Mouse (Mus musculus) cerebellum, postnatal 4 days (tissue): ENCODE data around the gene Sac3d1.

Experiments used
- DNase-seq, 2 experiments: peaks; one replicate each; pipeline ENCODE4 v3.0.0; 2022; ENCODE audit warnings: low spot score in 2 of 2, mixed read lengths in 1 of 2

The Sac3d1 gene

DNA sequence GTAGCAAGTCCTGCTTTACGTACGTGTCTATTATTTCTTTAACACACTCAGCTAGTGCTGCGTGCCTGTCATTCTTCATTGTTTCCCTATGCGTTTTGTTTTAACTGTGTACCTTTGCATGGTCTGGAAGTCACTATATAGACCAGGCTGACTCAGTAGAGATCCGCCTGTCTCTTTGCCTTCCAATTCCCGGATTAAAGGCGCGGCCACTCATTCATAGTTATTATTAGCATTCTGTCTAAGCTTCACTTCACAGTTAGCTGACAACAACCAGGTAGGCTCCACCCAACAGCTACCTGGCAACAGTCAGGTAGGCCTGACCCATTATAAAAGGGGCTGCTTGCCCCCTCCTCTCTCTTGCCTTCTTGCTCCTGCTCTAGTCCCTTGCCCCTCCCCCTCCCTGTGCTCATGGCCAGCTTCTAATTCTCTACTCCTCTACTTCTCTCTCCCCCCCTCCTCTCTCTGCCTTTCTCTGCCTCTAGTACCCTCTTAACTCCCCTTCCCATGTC, 281 bp upstream of the Sac3d1 start:
- peak in 1 of 2 experiments; percentile 25 for DNase-seq

DNA sequence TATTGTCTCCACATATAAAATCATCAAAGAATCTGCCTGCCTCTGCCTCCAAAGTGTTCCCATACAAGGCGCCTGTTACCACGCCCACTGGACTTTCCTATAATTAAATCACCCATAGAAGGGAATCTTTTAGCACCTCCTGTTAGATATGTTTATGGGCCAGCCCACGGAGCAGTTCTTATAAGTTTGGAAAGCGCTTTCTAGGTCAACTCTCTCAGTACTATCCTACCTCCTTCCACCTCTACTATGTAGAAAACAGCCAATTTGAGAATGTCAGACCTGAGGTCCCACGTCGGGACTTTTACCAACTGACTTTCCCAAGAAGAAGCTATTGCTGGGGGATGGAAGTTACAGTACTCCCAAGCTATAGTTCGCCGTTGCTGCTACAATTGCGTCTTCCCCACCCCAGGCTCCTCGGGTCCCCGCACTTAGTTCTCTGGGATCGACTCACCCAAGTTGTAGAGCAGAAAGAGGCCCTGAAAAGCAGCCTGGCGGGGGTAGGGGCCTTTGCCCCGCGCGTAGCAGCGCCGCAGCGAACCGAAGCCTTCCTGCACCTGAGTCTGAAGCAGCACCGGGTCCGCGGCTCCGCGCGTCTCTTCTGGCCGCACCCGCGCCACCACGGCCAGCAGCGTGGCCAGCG, 984 bp downstream of the Sac3d1 start:
- DNase-seq = no peak

DNA sequence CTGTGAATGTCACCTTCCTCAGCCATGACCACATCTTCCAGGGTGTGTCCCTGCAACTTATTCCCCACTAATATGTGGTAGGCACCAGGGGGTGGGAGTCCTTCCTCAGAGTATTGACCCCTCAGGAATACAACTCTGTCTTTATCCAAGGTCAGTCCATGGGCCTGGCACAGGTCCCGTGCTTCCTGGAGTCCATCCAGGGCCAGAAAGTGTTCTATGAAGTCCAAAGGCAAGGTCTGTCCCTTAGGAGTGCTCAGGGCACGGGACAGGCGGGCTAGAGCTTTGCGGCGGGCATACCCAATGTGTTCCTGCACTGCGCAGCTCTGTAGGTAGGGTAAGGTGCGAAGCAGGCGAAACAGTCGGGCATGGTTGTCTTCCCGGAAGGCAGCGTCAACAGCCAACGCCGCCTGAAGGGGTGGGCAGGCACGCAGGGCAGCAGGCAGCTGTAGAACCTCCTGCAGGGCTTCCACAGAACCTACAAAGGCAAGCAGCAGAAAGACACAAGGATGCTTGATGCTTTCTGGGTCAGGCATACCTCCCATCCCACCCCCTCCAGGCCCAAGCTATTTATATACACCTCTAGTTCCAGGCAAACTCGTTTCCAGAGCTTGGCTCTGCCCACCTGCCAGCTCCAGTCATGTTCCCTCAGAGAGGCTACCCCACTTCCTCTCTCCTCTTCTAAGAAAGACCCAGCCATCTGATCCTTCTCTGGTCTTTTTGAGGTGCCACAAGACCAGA, 2.2 kb downstream of the Sac3d1 start:
- DNase-seq = no peak

DNA sequence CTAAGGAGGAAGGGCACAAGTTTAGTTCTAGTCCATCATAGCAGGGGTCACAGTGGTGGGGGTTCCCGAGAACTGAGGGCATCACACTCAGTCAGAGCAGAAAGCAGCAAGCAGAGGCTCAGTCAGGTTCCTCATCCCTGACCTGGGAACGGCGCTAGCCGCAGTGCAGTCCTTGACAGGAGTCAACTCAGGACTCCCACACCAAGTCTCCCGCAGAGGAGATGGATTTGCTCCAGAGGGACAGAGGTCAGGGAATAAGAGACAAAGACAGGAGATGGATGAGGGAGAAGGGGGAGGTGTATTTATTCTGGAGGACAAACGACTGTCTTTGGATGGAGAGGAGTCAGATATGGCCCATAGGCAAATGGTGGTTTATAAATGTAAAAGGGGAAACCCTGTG, 5.3 kb downstream of the Sac3d1 start:
- DNase-seq = no peak

DNA sequence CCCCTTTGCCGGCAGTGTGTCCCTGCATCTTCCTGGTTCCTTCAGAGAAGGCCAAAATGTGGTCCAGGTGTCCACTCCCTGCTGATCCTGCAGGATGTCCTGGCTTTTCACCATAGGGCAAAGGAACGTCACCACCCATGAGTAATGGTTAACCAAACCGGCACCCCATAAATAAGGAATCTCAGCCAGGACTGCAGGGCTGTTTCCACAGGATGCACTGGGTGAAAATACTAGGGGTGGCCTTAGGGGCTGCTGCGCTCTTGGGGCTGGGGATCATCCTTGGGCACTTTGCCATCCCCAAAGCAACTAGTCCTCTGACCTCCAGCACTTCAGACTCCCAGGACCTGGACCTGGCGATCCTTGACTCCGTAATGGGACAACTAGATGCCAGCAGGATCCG, 12.9 kb downstream of the Sac3d1 start, which contains the start of gene Naaladl1:
Gene Naaladl1, plus strand, starts transcription at position 197 of the 400 bp plus-strand sequence.
- no peak for DNase-seq

DNA sequence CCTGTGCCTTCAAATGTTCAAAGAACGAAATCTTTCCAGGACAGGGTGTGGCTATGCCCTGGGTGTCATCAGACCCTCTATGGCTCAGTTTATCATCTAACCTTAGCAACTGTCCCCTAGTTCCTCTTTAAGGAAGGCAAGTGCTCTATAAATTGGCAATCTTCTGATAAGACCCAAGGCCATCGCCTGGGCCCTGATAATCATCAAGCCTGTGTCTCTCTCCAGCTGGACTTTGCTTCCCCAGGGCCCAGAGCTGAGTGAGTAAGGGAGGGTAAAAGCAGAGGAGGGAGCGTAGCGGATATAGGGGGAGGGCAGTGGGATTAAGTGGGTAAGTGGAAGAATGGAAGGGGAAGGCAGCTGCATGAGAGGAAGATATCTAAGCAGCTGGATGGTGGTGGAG, 14.0 kb downstream of the Sac3d1 start:
- DNase-seq = no peak

DNA sequence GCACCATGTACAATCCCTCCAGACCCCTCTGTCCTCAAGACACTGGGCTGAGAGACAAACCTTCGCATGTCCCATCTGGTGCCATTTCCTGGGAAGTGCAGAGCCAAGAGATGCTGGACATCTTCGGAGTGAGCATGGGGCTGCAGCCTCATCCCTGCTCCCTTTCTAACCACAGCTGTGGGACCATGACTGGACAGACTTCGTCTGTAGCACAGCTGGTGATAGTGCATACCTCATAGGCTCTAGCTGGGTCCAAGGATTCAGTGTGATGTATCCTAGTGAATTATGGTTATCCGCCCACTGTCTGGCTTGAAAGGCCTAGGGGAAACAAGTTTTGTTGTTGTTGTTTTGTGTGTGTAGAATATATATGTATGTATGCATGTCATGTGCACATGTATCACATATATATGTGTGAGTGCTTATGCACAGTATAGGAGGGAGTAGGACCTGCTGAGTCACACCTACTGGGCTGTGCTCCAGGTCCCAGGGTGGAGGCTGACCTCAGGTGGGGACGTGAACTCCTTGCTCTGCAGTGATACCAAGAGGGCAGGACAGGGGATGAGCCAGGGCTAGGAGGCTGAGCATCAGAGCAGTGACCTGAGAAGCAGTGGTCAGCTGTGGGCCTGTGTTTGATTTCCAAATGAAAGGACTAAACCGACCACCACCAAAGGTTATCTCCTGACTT, 16.1 kb downstream of the Sac3d1 start:
- DNase-seq = no peak

DNA sequence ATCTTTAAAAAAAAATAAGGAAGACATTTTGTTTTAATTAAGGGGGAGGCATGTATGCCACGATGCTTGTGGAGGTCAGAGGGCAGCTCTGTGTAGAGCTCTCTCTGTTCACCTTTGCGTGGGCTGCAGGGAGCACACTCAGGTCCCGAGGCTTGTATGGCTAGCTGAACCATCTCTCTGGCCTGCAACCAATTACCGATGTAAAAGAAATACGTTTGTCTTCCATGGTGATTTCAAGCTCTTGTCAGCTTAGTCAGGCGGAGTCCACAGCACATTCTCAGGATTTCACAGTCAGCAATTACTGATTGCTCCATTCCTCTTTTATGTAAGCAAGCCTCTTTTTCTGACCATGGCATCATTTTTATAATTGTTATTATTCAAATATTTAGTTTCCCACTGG, 17.3 kb downstream of the Sac3d1 start:
- no peak for DNase-seq

DNA sequence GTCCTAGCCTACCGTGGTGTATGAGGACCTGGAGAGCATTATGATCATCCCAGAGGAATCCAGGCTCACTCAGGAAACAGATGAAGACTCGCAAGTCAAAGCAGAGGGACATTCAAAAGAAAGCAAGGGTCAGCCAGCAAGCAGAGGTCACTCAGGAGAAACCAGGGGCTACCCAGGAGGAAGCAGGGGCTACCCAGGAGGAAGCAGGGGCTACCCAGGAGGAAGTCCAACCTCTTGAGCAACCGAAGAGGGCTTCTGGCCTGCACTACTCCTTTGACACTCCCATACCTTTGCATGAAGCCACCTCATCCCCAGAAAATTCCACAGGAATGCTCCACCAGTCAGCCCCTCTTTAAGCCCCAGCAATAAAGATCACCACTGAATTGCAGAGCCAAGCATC, 20.6 kb downstream of the Sac3d1 start:
- DNase-seq = no peak

DNA sequence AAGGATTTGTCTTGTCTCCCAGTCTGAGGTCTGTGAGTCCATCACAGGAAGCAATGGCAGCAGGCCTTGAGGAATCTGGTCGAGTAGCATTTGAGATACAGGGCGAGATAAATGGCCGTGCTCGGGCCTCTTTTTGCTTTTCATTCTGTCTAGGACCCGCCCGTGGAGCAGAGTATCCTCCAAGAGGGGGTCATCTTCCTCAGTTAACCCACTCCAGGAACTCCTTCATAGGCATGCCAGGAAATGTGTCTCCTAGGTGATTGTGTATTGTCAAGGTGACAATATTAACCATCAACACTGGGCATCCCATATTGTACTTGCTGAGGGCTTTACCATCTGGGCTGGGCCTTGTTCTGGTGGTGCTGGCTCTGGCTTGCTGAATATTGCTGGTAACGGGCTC, 24.3 kb downstream of the Sac3d1 start, which contains the start of gene AC131692.1:
Gene AC131692.1, plus strand, starts transcription at position 301 of the 400 bp plus-strand sequence.
- no peak for DNase-seq

DNA sequence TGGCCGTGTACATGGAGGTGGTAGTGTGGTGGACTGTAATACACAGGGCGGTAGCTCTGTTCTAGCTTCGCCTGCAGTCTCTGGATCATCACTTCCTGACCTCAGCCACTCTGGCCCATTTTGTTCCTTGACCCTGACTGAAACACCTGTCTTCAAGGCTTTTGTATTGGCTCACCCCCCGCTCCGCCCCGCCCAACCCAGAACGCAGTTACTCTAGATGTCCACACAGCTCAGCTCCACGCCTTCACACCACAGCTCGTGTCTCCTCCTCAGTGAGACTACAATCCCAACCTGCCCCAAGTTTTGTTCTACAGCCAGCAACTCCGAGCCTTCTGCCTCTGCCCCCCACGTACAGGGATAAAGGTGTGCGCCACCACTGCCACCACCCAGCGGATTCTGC, 29.6 kb downstream of the Sac3d1 start:
- DNase-seq = no peak

DNA sequence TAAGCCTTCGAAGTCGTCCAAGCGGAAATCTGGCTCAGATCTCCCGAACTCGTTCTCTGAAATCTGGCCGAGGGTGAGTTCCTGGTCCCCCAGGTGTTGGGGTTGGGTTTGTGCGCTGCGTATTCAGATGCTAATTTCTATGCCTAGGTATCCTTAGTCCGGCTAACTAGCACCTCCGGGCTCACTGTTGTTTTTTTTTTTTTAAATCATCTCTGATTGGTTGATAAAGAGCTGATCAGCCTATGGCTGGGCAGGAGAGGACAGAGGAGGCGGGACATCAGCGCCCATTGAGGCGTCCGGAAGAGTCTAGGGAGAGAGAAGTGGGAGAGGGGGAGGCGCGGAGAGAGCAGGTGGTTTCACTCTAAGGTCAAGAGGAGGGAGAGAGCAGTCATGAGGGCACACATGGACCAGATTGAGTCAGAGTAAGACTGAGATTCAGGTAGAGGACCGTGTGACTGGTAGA, 33.0 kb downstream of the Sac3d1 start:
- DNase-seq = peak in 1 of 2 experiments; percentile 56

DNA sequence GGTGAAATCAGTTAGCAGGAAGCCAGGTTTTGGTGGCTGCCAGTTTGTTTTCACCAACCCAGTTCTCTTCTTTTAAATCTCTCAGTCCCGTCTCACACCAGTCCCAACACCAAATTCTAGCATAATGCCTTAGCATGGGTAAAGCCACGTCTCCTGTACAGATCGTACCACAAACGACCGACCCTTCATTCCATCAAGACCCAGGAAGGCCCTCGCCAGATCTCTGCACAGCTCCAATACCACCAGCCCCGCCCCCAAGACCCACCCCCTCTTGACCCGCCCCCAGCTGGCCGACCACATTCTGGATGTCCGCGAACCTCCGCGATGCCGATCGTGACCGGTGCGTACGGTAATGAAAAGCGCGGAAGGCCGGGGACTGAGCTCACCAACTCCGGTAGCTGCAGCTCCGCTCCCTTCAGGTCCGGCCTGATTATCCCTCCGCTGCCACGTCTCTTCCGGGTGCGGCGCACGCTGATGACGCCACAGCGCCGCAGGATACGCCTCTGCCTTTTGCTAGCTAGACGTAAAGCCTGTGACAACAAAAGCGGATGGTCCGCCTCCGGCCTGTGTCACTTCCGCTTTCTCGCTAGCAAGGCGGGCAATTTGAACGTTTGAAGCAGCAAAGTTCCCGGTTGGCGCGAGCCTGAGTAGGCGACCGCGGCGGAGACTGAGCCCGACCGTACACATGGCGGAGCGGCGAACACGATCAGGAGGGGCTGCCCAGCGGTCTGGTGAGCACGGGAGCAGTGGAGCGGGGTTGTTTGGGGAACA, 33.8 kb downstream of the Sac3d1 start, which contains the start of the genes Zfpl1 and Cdca5:
Gene Zfpl1, minus strand, starts transcription at position 479 of the 771 bp plus-strand sequence.
Gene Cdca5, plus strand, starts transcription at position 506 of the 771 bp plus-strand sequence.
- peak; percentile 96 to 98 for DNase-seq

DNA sequence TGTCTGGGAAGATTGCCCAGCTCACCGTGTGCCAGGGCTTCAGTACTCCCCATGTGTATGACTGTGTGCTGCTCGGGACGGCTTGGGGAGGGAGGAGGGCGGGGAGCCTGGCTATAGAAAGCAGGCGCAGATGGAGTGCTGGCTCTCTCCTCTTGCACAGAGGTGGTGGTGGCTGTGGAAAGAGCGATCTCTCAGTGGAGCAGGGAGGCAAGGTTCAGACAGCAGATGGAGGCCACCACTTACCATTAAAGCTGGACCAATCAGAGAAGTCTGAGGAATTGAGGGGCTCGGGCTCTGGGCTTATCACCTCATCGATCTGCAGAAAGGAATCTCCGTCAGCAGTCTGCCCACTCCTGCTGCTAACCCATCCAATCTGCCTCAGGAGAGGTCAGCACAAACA, 36.3 kb downstream of the Sac3d1 start, which contains the start of gene Gm28374:
Gene Gm28374, minus strand, starts transcription at position 101 of the 400 bp plus-strand sequence.
- no peak for DNase-seq

DNA sequence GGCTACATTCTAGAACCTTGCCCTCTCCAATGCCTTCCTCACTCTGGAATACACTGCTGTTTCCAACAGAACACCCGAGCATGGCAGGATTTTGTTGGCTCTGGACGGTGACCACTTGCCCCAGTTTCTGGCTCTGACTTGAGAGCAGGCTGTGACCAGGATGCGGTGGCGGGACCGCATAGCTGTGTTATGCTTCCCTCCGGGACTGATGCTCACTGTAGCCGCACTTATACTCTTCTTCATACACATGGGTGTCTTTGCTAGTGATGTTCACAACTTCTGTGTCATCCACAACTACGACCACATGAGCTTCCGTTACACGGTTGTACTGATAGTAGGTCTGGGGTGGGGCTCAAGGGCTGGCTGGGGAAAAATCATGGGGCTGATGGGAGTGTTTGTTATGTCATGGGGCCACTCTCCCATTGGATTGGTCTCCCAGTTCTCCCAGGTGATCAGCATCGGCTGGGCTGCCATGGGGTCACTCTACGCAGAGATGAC, 38.4 kb downstream of the Sac3d1 start, which contains the start of gene Tmem262:
Gene Tmem262, plus strand, starts transcription at position 51 of the 498 bp plus-strand sequence.
- DNase-seq = no peak

DNA sequence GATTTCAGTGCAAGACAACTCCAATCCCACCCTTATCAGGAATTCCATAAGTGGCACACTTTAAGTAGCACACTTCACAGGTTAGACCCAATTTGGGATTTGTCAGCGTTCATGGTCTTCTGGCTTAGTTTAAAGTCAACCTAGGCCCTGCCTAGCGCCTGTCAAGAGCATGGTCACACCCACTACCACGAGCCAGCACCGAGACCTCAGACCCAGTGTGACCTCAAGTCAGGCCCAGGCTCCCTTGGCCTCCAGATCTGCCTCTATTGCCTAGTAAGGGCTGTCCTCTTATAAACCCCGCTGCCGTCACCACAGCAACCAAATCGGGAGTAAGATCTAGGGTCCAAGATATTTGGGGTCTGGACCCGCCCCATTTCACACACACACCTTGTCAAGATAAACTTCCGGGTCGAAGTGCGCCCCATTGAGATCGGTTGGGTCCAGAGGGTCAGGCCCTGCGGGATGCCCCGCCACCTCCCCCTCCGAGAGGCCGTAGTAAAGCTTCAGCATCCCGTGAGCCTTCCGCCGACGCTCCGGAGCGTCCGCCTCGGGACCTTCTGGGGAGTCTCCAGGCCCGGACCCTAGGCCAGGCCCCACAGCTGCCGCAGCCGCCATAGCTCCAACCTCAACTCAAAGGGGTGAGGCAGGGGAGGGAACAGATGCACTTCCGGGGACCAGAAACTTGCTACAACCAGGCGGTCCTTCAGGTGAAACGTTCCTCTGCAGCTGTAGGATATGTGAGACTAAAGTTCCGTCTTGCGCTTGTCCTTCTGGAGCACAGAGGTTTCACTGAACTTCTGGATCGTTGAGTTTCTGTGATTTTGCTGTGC, 41.7 kb downstream of the Sac3d1 start, which contains the start of gene Vps51:
Gene Vps51, minus strand, starts transcription at position 668 of the 830 bp plus-strand sequence.
- DNase-seq = peak; percentile 63 to 83

DNA sequence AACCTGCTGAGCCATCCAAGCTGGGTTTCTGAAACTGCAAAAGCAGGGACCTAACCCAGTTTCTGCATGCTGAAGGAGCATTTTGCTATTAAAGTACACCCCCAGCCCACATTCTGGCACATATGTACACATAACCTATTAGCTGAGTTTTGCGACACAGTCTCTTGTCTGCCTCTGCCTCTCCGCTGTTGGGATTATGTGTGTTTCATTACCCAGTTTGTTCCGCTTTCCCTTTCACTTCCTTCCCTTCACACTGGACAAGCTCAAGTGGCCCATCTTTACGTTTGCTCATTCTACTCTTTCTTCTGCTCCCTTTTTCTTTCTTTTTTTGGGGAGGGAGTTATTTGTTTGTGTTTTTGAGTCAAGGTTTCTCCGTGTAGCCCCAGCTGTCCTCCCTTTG, 44.6 kb downstream of the Sac3d1 start:
- no peak for DNase-seq

DNA sequence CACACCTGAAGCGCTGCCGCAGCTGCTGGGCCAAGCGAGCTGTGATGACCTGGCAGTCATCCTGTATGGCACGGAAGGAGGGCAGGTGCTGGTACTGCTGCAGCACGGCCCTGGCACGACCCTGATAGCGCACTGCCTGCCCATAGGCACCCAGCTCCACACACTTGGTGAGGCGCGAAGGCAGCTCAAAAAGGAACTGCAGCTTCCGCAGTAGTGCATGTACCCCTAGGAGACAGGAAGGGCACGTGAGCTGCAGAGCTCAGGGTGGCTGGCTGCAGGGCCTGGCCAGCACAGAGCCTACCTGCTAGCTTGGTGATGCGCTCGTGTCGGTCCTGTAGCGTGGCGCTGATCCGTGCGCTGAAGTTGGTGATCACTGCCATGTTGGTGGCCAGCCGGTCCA, 47.2 kb downstream of the Sac3d1 start:
- DNase-seq = no peak

DNA sequence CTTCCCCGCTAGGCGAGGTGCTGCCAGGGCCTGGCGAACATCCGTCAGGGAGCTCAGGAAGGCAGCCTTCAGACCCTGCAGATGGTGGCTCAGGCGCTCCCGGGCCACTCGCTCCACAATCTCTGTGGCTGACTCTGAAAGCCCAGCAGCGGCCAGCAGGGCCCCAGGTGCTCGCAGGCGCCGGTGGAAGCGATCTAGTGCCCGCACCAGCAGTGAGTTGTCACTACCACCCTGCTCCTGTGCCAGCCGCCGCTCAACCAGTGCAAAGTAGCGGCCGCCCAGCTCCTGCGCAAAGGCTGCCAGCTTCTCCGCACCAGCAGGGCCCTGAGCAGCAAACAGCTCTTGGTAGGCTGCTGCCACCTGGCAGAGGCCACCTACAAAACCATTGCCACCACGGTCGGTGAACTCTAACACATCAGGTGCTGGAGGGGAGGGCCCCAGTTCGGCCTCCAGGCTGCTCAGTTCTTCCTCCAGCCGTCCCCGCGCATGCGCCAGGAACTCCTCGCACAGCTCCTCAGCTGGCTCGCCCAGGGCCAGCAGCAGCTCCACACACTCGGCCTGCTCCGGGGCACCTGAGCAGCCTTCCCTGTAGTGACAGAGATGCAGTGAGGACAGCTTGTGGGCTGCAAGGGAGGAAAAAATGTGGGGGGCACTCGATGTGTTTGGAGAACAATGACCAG, 47.7 kb downstream of the Sac3d1 start:
- no peak for DNase-seq
